Mouse (Mus musculus) limb, embryonic 13.5 days (tissue): ENCODE measurements around the gene Bco1. TPM values are rescaled to one million over a fixed set of nuclear protein-coding genes. Genes with fewer than 3 reads are reported as not detected.

Experiments used
- ATAC-seq: fragments of 200-750 bp; cut with Nextera tagmentation; 2 replicates; pipeline ENCODE4 v1.8.0; 2017; ENCODE audit warnings: low read depth, moderate number of reproducible peaks, moderate TSS enrichment; ENCODE audit not compliant: low FRiP score
- H3K27ac ChIP-seq: fragments of 300-500 bp; sonication (generic); 2 replicates; pipeline ENCODE4 v1.5.1; 2015; ENCODE audit warnings: inconsistent platforms, mild to moderate bottlenecking, moderate library complexity
- H3K27me3 ChIP-seq: fragments of 300-500 bp; sonication (generic); 2 replicates; pipeline ENCODE4 v1.6.1; 2015; ENCODE audit warnings: mild to moderate bottlenecking, inconsistent platforms
- H3K36me3 ChIP-seq: fragments of 300-500 bp; sonication (generic); 2 replicates; pipeline ENCODE4 v1.6.1; 2015; ENCODE audit warnings: inconsistent platforms, mild to moderate bottlenecking, moderate library complexity
- H3K4me1 ChIP-seq: fragments of 300-500 bp; sonication (generic); 2 replicates; pipeline ENCODE4 v1.6.1; 2015; ENCODE audit warnings: inconsistent platforms
- H3K4me2 ChIP-seq: fragments of 300-500 bp; sonication (generic); replicated peaks from 2 replicates; pipeline ENCODE4 v1.6.1; 2015; ENCODE audit warnings: inconsistent platforms, mild to moderate bottlenecking, moderate library complexity
- H3K4me3 ChIP-seq: fragments of 300-500 bp; sonication (generic); 2 replicates; pipeline ENCODE4 v1.5.1; 2015; ENCODE audit warnings: moderate library complexity, mild to moderate bottlenecking, inconsistent platforms
- H3K9ac ChIP-seq: fragments of 300-500 bp; sonication (generic); 2 replicates; pipeline ENCODE4 v1.6.1; 2015; ENCODE audit warnings: mild to moderate bottlenecking, inconsistent platforms
- H3K9me3 ChIP-seq: fragments of 300-500 bp; sonication (generic); 2 replicates; pipeline ENCODE4 v1.6.1; 2016; ENCODE audit warnings: inconsistent platforms
- WGBS: fragments of 180-500 bp; shearing (Covaris S2); methylation state at CpG from one replicate; pipeline ENCODE4 v1.1.7; 2015; 5-methylcytosine and 5-hydroxymethylcytosine counted together
- polyA plus RNA-seq: library from polyadenylated mRNA; unstranded; fragments of >200 nt; fragmentation: Nextera tagmentation; extraction: Ambion mirVana; gene quantifications from 2 replicates; pipeline ENCODE4 v1.2.1, GENCODE M21; 2015

The Bco1 gene
- polyA plus RNA-seq, 1 experiment from 2014 or later, result 0.70 TPM

GRCm38 (mm10) chr8:117123850-117124633 is 28.4 kb downstream of the Bco1 start:
- no peak overlapping the region for H3K4me3 ChIP-seq
- no peaks in the 10 kb centered on the region for H3K27me3 ChIP-seq
- H3K4me1 ChIP-seq, result 0 out of 2 replicates have a peak, but pooled peaks cover 4% of the 10 kb centered on the region
- no peaks in the 10 kb centered on the region for H3K36me3 ChIP-seq
- WGBS, result 70% methylated on average over 13 of the region's 13 CpGs
- no peaks in the 10 kb centered on the region for H3K9me3 ChIP-seq
- H3K9ac ChIP-seq, result no peak overlapping the region
- no peak overlapping the region for H3K27ac ChIP-seq
- no peak for ATAC-seq
- H3K4me2 ChIP-seq, result no peak overlapping the region

GRCm38 (mm10) chr8:117125854-117126253 is 30.2 kb downstream of the Bco1 start:
- no peak overlapping the region for H3K4me2 ChIP-seq
- H3K27me3 ChIP-seq, result no peaks in the 10 kb centered on the region
- WGBS, result 81% methylated on average over 3 of the region's 3 CpGs
- H3K9me3 ChIP-seq, result no peaks in the 10 kb centered on the region
- no peaks in the 10 kb centered on the region for H3K36me3 ChIP-seq
- H3K4me3 ChIP-seq, result no peak overlapping the region
- H3K9ac ChIP-seq, result no peak overlapping the region
- H3K4me1 ChIP-seq, result 0 out of 2 replicates have a peak, but pooled peaks cover 4% of the 10 kb centered on the region
- ATAC-seq, result no peak
- H3K27ac ChIP-seq, result no peak overlapping the region

GRCm38 (mm10) chr8:117126411-117126810 is 30.8 kb downstream of the Bco1 start:
- Histone ChIP-seq H3K4me1 (0 out of 2 replicates have a peak, but pooled peaks cover 4% of the 10 kb centered on the region), H3K9me3 (no peaks in the 10 kb centered on the region), H3K27me3 (no peaks in the 10 kb centered on the region), H3K4me2 (no peak overlapping the region), H3K36me3 (no peaks in the 10 kb centered on the region), H3K9ac (no peak overlapping the region), H3K4me3 (no peak overlapping the region), H3K27ac (no peak overlapping the region)
- 93% methylated on average over 3 of the region's 3 CpGs for WGBS
- no peak for ATAC-seq

GRCm38 (mm10) chr8:117127063-117127462 is 31.4 kb downstream of the Bco1 start:
- Histone ChIP-seq H3K27me3 (no peaks in the 10 kb centered on the region), H3K9ac (no peak overlapping the region), H3K27ac (no peak overlapping the region), H3K4me1 (0 out of 2 replicates have a peak, but pooled peaks cover 4% of the 10 kb centered on the region), H3K36me3 (no peaks in the 10 kb centered on the region), H3K4me3 (no peak overlapping the region), H3K4me2 (no peak overlapping the region), H3K9me3 (no peaks in the 10 kb centered on the region)
- no peak for ATAC-seq
- 87% methylated on average over 8 of the region's 8 CpGs for WGBS

- WGBS, result 95% methylated on average over 3 of the region's 3 CpGs
- H3K4me3 ChIP-seq, result no peak overlapping the region
- no peak overlapping the region for H3K27ac ChIP-seq
- H3K36me3 ChIP-seq, result no peaks in the 10 kb centered on the region
- no peaks in the 10 kb centered on the region; the same call in 1 of the 2 replicates for H3K27me3 ChIP-seq
- H3K4me2 ChIP-seq, result no peak overlapping the region
- no peak for ATAC-seq
- H3K9me3 ChIP-seq, result no peaks in the 10 kb centered on the region
- no peak overlapping the region for H3K9ac ChIP-seq
- H3K4me1 ChIP-seq, result no peaks in the 10 kb centered on the region
Measured at GRCm38 (mm10) chr8:117133702-117134101, 38.0 kb downstream of the Bco1 start.

GRCm38 (mm10) chr8:117136351-117136750 is 40.7 kb downstream of the Bco1 start:
- no peak overlapping the region for H3K4me2 ChIP-seq
- H3K36me3 ChIP-seq, result no peaks in the 10 kb centered on the region
- no peaks in the 10 kb centered on the region for H3K9me3 ChIP-seq
- no peak overlapping the region for H3K9ac ChIP-seq
- H3K27ac ChIP-seq, result no peak overlapping the region
- no peaks in the 10 kb centered on the region; the same call in 1 of the 2 replicates for H3K27me3 ChIP-seq
- WGBS, result 8% methylated on average over 4 of the region's 4 CpGs
- no peak overlapping the region for H3K4me3 ChIP-seq
- H3K4me1 ChIP-seq, result no peaks in the 10 kb centered on the region
- ATAC-seq, result no peak

- no peak for ATAC-seq
- Histone ChIP-seq H3K27ac (no peak overlapping the region), H3K4me3 (no peak overlapping the region), H3K4me1 (no peaks in the 10 kb centered on the region), H3K9ac (no peak overlapping the region), H3K4me2 (no peak overlapping the region), H3K9me3 (no peaks in the 10 kb centered on the region), H3K27me3 (no peaks in the 10 kb centered on the region; the same call in 1 of the 2 replicates), H3K36me3 (no peaks in the 10 kb centered on the region)
- 32% methylated on average over 2 of the region's 2 CpGs for WGBS
Measured at GRCm38 (mm10) chr8:117136763-117137162, 41.1 kb downstream of the Bco1 start.

GRCm38 (mm10) chr8:117137357-117137756 is 41.7 kb downstream of the Bco1 start:
- WGBS, result 64% methylated on average over 11 of the region's 11 CpGs
- Histone ChIP-seq H3K36me3 (no peaks in the 10 kb centered on the region), H3K4me1 (no peaks in the 10 kb centered on the region), H3K27ac (no peak overlapping the region), H3K4me2 (no peak overlapping the region), H3K27me3 (no peaks in the 10 kb centered on the region; the same call in 1 of the 2 replicates), H3K9ac (no peak overlapping the region), H3K4me3 (no peak overlapping the region), H3K9me3 (no peaks in the 10 kb centered on the region)
- ATAC-seq, result no peak

GRCm38 (mm10) chr8:117148520-117148919 is 52.9 kb downstream of the Bco1 start:
- WGBS, result 93% methylated on average over 6 of the region's 6 CpGs
- H3K36me3 ChIP-seq, result no peaks in the 10 kb centered on the region
- no peak overlapping the region for H3K9ac ChIP-seq
- no peak overlapping the region for H3K4me2 ChIP-seq
- no peaks in the 10 kb centered on the region for H3K27me3 ChIP-seq
- no peak for ATAC-seq
- H3K9me3 ChIP-seq, result no peaks in the 10 kb centered on the region
- H3K27ac ChIP-seq, result no peak overlapping the region
- H3K4me3 ChIP-seq, result no peak overlapping the region
- H3K4me1 ChIP-seq, result no peaks in the 10 kb centered on the region

GRCm38 (mm10) chr8:117156149-117156548 is 60.5 kb downstream of the Bco1 start:
- H3K27ac ChIP-seq, result no peak overlapping the region
- peaks cover 26% of the 10 kb centered on the region for H3K4me1 ChIP-seq
- H3K4me2 ChIP-seq, result peak overlapping the region; percentile 92
- H3K9me3 ChIP-seq, result no peaks in the 10 kb centered on the region
- no peaks in the 10 kb centered on the region for H3K27me3 ChIP-seq
- H3K36me3 ChIP-seq, result no peaks in the 10 kb centered on the region
- H3K4me3 ChIP-seq, result peak overlapping the region; percentile 97; the same call in 1 of the 2 replicates
- no peak overlapping the region for H3K9ac ChIP-seq
- ATAC-seq, result no peak
- 85% methylated on average over 4 of the region's 4 CpGs for WGBS

- no peaks in the 10 kb centered on the region for H3K27me3 ChIP-seq
- H3K4me1 ChIP-seq, result peaks cover 26% of the 10 kb centered on the region
- H3K4me3 ChIP-seq, result peak overlapping the region; percentile 97
- no peaks in the 10 kb centered on the region for H3K9me3 ChIP-seq
- 9% methylated on average over 33 of the region's 33 CpGs for WGBS
- H3K4me2 ChIP-seq, result peak overlapping the region; percentile 92
- peak overlapping the region; percentile 76 for H3K27ac ChIP-seq
- peak; percentile 21; the same call in 1 of the 2 replicates for ATAC-seq
- H3K9ac ChIP-seq, result peak overlapping the region; percentile 80
- H3K36me3 ChIP-seq, result no peaks in the 10 kb centered on the region
Measured at GRCm38 (mm10) chr8:117156866-117157768, 61.5 kb downstream of the Bco1 start.

- Histone ChIP-seq H3K9ac (peak overlapping the region; percentile 95), H3K9me3 (no peaks in the 10 kb centered on the region), H3K27me3 (no peaks in the 10 kb centered on the region), H3K4me3 (peak overlapping the region; percentile 97), H3K36me3 (no peaks in the 10 kb centered on the region), H3K4me1 (peaks cover 26% of the 10 kb centered on the region), H3K4me2 (peak overlapping the region; percentile 92), H3K27ac (peak overlapping the region; percentile 78)
- ATAC-seq, result peak; percentile 96
- under 1% methylated on average over 45 of the region's 45 CpGs for WGBS
Measured at GRCm38 (mm10) chr8:117157769-117158091, 62.1 kb downstream of the Bco1 start.
